Mouse (Mus musculus) ES-CJ7 (cell line): ENCODE results near the gene Slc25a4.
"Not testable (repeated sequence)": the region's sequence is repeated elsewhere in the genome, so short reads cannot be mapped to it uniquely, and the experiment has no call there.

Experiments
- DNase-seq: peaks from one replicate; pipeline ENCODE4 v3.0.0; 2011; ENCODE audit warnings: low read depth, low spot score

The Slc25a4 gene

GRCm38 (mm10) chr8:46210404-46211315, at the start of gene Slc25a4:
Gene Slc25a4, minus strand, starts transcription at chr8:46211284.
- peak; percentile 97 for DNase-seq

DNA sequence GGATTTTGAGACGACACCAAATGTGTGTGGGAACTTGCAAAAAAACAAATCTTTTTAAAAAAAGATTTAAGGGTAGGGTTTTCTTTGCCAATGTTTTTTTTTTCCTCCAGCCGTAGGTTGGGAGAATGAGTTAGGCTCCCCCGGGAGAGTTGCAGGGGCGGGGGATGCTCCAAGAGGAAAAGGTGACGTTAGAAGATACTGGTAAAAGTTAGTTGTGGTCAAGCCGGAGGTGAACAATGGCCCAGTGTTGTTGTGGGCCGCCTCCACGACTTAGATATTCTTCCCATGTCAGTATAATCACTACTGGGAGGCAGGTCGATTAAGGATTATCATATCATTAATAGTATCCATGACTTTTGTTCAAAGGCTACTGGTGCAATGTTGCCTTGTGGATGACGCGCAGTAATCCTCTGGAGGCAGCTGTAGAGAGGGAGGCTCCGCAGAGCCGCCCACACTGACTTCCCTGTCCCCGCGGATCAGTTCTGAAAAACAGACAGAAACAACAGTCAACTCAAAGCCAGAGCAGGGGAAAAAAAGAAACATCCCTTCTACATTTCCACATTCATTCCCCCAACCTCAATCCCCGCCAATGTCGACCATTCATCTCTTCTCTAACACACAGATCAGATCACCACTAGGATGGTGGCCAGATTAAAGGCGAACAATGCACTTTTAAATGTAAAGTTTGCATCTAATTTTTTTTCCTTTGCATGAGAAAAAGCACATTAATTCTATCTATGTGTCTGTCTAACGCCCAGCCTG, 47.0 kb upstream of the Slc25a4 start:
- DNase-seq, result no peak

GRCm38 (mm10) chr8:46252456-46252855, 41.4 kb upstream of the Slc25a4 start:
- DNase-seq, result no peak

DNA sequence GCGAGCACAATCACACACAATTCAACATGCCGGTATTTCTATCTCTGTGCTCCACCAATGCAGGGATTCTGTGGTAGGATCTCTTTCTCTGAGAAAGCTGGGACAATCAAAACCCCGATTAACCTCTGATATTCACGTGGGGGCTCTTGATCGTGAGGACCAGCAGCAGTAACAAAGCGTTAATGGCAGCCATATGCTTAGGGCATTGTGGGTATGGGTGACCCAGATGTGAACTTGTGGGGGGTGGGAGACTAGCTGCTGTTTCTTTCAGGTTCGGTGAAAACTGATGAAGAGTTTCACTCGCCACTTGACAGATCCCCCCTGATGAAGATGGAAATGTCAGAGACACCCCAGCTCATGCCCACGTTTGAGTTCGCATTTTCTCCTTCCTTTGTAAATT, 40.5 kb upstream of the Slc25a4 start:
- no peak for DNase-seq

- DNase-seq, result no peak
Measured at GRCm38 (mm10) chr8:46246346-46246745, 35.3 kb upstream of the Slc25a4 start.

- DNase-seq, result no peak
Measured at GRCm38 (mm10) chr8:46242946-46243345, 31.9 kb upstream of the Slc25a4 start.

GRCm38 (mm10) chr8:46241568-46242374, 30.7 kb upstream of the Slc25a4 start:
- DNase-seq, result peak; percentile 89

DNA sequence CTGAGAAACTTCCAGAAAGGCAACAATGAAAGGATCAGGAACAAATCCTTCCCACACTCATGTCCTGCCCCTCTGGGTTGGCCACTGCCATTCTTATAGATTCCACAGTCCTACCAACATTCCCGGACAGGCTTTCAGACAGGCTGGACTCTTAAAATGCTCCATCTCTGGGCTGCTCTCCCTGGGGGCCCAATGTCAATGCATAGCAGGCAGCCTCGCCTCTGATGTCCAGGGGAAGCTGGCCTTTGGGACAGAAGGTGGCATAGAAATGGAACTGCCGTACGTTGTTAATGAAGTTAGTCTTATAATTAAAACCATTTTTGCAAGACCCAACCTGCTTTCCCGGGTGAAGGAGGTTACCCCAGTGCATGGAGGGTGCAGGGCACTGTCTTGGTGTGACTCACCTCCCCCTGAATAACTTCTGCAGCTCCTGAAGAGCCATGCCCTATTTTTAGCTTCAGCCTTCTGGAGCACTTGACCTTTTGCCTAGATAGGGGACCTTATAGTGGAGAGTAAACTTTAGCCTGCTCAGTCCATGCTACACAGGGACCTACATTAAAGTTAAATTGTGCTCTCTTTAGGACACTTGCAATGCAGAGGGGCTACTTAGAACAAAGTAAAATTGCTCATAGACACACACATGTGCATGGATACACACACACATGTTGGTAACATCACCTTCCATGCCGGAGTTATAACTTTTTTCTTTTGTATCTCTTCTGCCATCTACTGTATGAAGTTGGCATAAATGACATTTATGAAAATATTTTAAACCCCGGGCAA, 25.5 kb upstream of the Slc25a4 start:
- DNase-seq, result no peak

DNA sequence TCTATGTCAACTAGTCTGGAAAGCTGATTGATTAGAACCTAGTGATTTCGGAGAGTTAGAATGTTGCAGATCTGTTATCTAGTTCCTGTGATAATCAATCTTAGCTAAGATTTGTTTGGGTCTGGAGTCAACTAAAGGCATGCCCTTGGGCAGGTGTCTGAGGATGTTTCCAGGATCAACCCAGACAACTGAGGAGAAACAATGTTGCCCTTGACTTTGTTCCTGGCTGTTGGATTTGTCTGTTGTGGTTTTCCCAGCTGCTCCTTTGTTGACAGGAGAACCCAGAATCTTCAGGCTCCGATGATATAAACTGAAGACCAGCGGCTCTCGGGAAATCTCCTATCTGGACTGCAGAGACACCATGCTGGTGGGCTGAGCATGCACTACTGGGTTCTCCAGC, 23.7 kb upstream of the Slc25a4 start:
- no peak for DNase-seq

DNA sequence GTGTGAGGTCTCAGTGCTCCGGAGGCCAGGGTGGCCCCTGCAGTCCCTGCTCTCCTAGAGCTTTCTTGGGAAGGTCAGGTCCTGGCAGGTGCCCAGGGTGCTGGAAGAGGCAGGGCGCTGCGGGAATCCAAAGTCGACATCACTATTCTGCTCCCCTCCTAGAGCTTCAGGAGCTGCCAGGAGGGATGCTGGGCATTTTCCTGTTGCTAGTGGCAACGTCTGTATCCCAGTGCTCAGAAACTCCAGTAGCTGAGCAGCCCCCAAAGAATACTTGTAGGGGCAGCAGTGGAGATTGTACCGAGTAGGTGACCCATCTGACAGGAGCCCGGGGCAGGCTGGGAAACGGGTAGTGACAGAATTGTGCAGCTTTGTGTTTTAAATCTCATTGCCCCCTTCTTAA, 21.7 kb upstream of the Slc25a4 start:
- DNase-seq, result no peak

DNA sequence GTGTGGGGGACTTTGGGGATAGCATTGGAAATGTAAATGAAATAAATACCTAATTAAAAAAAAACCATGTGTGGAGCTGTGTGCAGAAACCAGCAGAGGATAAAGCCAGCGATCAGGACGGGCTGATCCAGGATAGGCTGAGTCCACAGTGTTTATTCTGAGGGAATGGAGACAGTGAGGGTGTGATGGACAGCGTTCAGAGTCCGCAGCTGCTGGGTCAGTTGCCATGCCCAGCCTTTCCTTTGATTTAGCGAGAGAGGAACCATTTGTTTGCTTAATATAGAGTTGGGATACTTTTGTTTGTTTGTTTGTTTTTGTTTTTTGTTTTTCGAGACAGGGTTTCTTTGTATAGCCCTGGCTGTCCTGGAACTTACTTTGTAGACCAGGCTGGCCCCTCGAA, 20.9 kb upstream of the Slc25a4 start:
- DNase-seq, result not testable (repeated sequence)

GRCm38 (mm10) chr8:46226622-46227021, 15.5 kb upstream of the Slc25a4 start:
- no peak for DNase-seq

- DNase-seq, result no peak
Measured at GRCm38 (mm10) chr8:46225501-46225900, 14.4 kb upstream of the Slc25a4 start.

DNA sequence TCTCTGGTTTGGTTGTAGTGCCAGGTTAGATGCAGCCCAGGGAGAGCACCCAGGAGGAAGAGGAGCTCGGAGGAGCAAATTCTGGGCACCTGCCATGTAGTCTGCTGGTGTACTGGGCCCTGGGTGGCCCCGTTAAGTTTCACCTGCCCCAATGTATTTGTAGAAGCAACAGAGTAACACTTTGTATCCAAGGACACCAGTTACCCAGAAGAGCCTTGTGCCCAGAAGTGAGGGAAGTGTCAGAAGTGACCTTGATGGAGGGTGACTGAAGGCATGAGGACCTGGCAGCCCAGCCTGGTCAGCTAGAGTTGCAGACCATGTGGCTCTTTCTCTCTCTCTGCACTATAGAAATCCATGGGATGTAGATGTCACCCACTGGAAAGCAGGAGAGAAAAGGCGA, 9.5 kb upstream of the Slc25a4 start:
- DNase-seq, result no peak

GRCm38 (mm10) chr8:46216838-46217237, 5.8 kb upstream of the Slc25a4 start:
- no peak for DNase-seq

DNA sequence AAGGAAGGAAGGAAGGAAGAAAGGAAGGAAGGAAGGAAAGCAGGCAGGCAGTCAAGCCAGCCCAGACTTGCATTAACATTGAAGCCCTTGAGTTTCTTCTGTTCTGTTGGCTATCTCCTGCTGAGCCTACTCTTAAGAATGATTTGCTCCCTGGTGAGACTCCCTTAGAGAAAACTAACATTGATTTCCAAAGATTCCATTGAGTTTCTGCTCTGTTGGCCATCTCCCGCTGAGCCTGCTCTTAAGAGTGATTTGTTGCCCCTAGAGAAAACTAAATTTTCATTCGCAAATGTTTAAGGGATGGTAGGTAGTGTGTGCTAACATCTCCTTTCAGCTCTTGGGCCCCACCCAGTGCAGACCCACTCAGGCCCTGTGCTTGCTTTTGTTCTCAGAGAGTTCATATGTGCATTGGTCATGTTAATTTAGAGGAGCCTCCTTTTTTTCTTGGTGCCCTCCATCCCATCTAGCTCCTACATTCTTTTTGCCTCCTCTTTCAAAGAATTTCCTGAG, 2.9 kb upstream of the Slc25a4 start:
- peak; percentile 98 for DNase-seq

DNA sequence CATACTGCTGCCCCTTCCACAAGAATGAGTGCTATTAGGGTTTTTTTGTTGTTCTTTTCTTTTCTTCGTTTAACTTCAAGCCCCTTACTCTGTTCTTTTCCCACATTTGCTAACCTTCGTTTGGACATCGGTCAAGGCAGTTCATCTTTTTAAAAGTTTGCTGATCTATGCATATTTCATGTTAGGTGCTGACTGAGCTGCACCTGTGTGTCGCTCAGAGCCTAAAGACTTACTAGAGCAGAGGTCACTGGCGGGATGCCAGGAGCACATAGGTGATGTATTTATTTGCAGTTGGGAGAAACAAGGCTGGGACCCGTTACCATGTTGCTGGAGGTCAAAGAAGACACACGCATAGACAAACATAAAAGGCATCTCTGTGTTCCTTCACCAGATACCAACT, 1.1 kb upstream of the Slc25a4 start:
- DNase-seq, result peak; percentile 25

- DNase-seq, result peak; percentile 49
Measured at GRCm38 (mm10) chr8:46211611-46212071, 557 bp upstream of the Slc25a4 start.

- no peak for DNase-seq
Measured at GRCm38 (mm10) chr8:46209057-46209456, 2.0 kb downstream of the Slc25a4 start.

DNA sequence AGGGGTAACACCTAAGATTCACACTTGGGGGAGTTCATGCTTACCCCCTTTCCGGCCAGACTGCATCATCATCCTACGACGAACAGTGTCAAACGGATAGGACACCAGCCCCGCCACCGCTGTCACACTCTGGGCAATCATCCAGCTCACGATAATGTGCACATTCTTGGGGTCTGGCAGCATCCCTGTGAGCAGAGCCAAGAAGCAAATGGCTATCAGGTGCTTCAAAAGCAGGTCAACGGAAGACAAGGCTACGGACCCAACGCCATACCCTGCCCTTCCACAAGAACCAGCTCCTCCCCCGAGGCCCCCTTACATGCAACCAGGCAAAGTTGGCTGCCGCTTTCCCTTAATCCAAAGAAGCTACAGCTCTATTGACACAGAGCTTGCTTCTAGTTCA, 2.7 kb downstream of the Slc25a4 start:
- no peak for DNase-seq

DNA sequence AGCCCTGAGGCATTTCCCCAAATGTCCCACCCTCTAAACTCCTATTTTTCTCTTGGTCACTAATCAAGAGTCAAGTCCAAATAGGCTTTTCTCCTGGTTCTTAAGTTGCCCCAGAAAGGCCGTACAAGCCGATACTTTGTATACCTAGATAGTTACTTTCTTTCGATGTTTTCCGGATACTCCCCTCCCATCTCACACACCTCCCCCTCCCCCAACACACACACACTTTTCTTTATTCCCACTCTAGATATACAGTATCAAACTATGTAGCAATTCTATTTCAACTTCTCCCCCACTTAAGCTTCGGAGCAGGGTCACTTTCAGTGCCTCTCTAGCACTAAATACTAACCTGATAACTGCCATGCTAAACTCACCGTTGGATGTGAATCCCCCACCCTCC, 5.0 kb downstream of the Slc25a4 start:
- DNase-seq, result no peak
